Mouse (Mus musculus): ENCODE results near the gene Srd5a1.
A peak's percentile ranks its signal among the peaks of the same experiment; 100 is the strongest.

The Srd5a1 gene

DNA sequence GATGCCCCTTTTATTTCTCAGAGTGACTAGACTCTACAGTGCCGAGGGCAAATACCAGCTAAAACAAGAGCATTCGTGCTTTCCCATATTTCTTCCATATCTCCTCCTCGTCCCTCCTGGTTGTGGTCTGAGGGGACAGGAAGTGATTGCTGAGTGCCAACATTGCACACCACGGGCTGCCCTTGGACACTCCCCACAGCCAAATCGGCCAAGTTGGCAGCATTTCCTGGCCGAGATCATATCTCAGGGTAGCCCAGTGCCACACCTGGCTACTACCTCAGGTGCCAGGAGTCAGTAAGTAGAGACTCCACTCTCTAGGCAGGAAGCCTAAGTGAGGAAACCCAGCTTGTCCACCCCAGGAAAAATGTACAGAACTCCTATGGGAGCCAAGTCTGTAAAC, 70.0 kb downstream of the Srd5a1 start:
- DNase-seq (ENCODE audit: low spot score): no peak

DNA sequence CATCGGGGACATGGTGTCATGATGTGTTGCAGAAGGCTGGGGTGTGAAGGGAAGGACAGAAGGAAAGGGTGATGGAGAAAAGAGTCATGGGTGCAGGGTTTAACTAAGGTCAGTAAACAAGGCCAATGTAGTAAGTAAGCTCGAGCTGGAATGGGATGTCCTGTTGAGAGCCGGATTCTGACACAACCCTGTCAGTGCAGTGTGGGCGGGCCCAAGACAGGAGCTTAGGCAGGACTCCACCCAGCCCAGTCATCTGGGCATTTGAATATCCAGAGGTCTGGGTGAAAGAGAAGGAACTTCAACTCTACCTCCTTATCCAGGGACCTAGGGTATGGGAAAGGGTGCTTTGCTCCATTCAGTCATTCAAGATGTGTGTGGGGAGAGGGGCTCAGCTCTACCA, 72.9 kb downstream of the Srd5a1 start:
- DNase-seq (ENCODE audit: low spot score): peak; percentile 96

DNA sequence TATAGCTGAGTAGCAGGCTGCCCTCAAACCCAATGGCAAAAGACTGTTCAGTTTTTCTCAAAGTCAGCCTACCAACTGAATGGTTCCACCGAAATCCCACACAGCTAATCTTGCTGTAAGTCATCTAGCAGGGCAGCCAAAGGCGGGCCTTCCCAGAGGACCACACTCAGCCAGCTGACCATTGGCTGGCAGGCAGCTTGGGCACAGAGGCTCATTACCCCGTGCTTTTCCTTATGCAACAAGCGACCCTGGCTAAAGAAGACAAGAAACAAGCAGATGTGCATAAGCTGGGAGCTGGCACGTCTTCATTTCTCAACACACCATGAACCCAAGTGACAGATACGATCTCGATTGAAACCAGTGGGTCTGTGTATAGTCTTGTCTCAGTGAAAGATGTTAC, 73.9 kb downstream of the Srd5a1 start:
- peak; percentile 97 for DNase-seq (ENCODE audit: low spot score)

DNA sequence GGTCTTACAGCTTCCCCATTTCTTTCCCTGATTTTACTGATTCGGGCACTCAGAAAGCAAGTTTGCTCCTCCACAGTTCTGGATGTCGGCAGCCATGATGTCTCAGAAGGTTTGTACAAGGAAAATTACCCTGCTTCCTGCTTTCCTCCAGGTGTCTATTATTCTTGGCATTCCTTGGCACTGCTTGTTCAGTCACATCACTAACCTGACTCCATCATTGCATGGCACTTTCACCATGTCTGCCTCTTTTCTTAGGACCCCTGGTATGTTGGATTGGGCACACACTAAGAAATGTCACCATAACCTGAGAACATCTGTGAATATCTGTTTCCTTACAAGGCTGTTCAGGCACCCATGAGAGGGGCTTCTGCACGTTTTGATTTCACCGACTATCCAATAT, 75.2 kb downstream of the Srd5a1 start:
- DNase-seq (ENCODE audit: low spot score): no peak

DNA sequence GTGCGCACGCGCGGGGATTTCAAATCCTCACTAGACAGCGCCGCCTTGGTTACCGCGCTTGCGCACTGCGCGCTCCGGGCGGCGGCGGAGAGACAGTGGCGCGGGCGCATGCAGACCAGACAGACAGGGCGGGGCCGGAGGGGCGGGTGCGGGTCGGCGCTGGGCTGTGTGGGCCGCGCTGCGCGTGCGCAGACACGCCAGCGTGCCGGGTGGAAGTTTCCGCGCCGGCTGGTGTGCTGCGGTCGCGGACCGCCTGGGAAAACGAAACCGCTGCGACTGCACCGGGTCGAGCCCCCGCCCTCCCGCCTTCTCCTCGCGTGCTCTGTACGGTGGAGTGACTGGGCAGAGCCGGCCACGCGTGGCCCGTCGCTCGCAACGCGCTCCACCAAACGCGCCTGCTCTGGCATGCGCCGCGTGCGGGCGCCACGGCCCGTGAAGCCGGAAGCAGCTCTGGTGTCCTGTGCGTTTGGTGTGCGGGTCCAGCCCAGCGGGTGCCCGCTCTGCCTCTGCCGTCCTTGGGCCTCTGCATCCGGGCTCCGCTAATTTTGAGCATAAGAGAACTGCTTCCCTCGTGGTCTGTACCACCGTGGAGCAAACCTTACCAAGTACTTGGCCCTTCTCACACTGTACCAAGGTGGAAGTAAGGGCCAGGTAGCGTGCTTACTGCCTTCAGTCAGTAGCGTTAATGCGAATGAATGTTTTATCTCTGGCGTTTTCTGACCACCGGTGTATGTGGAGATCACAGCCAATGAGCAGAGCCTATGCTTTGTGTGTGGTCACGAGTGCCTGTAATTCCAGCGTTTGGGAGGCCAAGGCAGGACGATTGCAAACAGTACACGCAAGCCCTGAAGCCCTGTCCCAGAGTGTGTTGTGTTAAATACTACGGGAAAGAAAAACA, 76.3 kb downstream of the Srd5a1 start:
- DNase-seq (ENCODE audit: low spot score): peak; percentile 97

DNA sequence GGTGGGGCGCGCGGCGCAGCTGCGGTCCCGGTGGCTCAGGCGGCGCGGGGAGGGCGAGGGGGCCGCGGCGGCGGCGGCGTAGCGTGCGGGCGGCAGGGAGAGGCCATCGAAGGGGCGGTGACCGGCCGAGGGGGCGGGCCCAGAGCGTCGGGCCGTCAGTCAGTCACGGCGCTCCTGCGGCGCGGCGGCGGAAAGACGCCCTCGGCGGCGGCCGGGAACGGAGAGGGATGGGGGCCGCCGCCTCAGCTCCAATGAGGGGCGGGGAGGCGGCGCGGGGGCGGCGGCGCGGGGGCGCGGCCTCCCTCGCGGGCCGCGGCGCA, 76.9 kb downstream of the Srd5a1 start, which contains the start of gene Tent4a:
TSS of gene Tent4a (minus strand) at position 284 of the 320 bp plus-strand sequence.
- DNase-seq (ENCODE audit: low spot score): no peak

DNA sequence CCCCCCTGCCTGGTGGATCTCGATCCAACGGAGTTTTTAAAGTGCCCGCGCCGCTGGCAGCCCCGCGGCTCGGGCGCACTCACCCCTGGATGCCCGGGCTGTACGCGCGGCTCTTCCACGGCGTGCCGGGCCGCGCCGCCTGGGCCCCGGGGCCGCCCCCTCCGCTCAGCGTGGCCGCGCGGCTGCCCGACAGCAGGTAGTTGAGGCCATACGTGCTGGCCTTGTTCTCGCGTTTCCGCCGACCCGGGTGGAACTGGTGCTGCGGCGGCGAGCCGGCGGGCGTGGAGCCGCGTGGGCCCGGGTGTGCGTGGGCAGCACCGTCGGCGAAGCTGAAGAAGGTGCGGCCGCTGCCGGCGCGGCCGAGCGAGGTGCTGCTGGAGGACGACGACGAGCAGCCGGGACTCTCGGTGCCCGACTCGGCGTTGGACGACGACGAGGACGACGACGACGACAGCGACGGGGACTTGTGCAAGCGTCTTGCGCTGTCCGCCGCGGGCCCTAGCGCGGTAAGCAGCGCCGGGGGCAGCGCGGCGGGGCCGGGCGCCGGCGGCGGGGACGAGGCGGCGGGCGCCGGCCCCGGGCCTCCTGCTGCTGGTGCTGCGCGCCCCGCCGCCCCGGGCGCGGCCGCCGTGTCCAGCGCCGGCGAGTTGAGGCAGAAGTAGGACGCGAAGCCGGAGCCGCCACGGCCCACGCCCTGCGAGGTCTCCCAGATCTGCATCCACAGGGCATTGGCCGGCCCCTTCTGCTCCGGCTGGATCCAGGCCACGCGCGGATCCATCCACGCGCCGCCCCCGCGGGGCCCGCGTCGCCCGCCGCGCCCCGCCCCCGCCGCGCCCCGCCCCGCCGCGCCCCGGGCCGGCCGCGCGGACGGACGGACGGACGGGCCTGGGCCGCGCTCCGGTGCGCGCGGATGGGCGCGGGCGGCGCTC, 77.6 kb downstream of the Srd5a1 start, which contains the start of gene Nsun2:
TSS of gene Nsun2 (plus strand) at position 342 of the 929 bp plus-strand sequence.
- peak; percentile 49 for DNase-seq (ENCODE audit: low spot score)

DNA sequence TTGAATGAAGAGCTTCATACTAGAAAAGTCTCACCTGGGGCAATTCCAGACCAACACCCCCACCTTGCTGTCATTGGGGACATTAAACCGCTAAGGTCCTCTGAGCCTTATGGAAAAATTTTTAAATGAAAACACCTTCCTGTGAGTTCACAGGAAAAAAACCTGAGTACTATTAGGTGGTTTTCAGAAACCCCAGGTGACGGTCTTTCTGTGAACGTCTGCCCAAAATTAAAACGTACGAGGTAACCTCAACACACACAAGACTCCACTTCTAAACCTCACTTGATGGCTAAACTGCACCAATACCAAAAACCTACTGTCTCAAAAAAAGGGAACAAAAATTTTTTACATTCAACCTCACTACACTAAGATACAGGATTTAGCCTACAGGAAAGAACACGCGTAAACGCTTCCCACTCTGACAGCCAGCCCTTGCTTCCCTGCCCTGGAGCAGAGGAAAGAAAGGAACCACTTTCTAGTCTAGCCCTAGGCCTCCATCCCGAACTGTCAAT, 78.3 kb downstream of the Srd5a1 start:
- DNase-seq (ENCODE audit: low spot score): no peak

DNA sequence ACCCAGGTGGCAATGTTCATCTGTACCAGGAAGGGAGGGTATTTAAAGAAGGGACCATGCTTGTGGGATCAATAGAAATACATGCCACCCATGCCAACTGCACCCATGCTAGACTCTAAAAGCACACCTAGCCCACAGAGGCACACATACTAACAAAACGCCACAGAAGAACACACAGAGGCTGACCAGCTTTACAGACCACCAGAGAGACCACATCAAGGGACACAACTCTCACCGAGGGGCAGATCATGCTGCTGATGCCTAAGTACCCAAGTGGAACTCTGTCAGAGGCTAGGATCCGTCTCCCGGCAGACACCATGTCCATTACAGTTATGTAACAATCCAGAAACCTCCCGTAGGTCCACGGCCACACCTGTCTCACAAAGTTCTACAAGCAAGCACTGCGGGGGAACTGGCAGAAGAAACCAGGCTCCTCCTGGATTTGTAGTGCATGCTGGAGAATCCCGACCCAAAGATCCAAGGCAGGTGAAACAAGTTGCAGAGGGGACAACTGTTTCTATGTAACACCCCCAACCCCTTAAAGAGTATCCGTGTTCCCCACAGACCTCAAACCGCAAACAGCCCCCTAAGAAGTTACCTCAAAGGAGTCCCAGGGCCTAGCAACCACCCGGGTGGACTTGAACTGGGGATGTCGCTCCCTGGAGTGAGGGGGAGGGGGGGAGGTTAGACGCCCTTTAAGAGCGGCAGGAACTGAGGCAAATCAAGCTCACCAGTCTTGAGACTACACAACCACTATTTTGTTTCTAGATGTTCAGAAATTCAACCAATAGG, 78.9 kb downstream of the Srd5a1 start:
- no peak for DNase-seq (ENCODE audit: low spot score)

DNA sequence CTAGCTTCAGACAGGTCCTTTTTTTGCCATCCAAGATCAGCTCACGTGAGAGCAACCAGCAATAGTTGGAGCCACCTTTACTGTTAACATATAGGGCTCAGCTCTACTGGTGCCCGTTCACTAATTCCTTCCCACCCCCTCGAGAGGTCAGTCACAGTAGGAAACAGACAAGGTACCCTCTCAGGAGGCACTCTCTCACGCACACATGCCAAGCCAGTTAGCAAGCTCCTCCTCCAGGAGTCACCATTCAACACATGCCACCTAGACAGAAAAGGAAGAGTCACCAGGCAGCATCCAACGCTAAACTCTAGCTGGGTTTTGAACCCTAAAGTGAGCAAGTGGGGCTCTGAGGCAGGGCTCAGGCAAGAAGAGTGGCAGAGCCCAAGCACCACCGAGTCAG, 79.8 kb downstream of the Srd5a1 start:
- no peak for DNase-seq (ENCODE audit: low spot score)

DNA sequence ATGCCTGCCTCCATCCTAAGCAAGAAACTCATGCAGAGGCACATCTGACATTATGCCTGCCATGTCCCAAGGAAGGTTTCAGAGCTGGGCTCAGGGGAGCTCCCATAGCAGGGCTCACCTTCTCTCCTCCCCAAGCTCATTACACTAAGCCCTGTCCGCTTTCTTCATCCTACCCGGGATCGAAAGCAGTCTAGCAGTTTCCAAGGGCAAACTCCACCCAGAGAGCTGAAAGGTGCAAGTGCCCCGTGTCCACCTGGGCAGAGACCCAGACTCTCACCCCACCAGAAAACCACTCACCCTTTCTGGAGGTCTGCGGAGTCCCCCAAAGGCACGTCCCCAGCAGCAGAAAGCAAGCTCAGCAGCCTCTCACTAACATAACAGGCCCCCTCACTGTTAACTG, 80.3 kb downstream of the Srd5a1 start:
- DNase-seq (ENCODE audit: low spot score): no peak

DNA sequence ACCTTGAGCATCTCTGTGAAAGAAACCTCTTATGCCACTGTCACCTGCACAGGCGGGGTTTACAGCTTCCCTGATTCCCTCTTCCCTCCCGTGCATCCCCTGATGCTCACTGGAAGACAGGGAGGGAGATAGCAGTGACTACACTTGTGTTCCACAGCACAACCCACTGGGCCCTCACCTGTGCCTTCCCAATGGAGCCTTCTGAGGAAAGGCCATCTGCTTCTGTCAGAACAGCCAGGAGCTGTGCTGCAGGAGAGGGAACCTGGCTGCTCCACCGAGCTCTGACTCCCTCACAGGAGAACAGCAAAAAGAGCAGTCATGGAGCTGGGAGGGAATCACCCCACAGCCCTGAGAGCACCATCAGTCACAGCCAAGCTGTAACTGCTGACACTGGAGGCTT, 81.1 kb downstream of the Srd5a1 start:
- DNase-seq (ENCODE audit: low spot score): no peak

DNA sequence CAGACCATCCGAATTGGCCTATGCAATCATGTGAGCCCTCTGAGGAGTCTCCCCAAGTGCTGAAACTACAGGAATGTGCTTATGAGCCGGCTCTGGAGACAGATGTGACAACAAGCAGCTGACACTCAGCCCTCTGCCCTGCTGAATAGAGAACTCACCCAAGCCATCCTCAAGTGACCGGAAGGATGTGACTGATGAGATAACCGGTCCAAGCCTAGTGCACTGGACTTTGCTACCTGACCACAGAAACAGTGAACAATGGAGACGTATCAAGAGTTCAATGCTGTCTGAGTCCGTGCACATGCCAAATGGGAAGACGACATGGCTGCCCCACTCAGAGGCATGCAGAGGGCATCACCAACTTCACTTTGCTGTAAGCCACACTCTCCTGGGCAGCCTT, 82.7 kb downstream of the Srd5a1 start:
- DNase-seq (ENCODE audit: low spot score): no peak

DNA sequence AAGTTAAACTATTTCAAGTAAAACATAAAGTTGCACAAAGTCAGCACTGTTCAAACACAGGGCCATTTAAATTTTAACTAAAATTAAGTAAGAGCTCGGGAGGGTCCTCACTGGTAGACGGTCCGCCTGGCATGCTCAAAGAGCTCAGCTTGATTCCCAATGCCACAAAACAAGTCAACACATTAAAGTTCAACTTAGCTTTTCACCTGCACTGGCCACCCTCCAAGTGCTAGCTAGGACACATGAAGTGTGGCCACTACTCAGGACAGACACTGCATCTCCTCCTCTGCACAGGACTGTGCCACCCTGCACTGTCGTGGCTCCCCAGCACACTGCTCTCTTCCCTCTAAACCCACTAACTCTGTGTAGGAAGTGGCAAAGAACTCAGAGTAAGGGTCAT, 85.4 kb downstream of the Srd5a1 start:
- no peak for DNase-seq (ENCODE audit: low spot score)

DNA sequence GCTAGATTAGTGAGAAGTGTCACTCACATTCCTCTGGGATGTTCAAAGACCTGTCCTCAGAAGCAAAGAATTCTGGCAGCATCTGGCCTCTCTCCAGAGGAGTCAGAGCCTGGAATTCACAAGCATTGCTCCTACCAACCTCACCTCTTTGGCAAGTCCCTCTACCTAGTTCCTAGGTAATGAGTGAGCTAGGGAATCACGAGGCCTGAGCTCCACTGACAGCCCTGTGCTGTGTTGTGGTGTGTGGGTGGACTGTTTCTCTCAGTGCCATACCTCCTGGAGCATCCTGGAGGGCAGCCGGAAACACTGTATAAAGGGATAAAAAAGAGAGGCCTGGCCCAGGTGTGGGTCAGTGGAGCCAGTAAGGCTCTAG, 87.1 kb downstream of the Srd5a1 start:
- DNase-seq (ENCODE audit: low spot score): no peak

All from adipocyte (in vitro differentiated cells).